ENCODE assay signal across 28 mouse cellular contexts in the genomic region with DNA sequence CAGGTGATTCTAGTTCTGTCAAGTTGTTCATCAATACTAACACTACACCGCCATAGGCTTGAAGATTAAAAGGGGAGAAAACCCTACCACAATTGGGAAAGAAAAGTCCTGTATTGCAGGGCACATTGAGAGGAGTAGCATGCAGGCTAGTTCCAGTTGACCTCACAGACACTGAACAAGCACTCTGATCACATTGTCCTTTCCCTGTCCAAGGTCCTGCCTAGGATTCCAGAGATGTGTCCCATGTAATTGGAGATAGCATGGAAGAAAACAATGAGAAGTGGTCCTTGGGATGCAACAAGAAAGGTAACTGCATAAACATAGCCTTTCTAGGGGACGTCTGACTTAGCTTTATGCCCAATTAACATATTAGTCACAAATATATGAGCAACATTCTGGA. TPM values are rescaled to one million over a fixed set of nuclear protein-coding genes. Genes with fewer than 3 reads are reported as not detected.
DNase-seq lines count a peak whose midpoint lies in the region; ATAC-seq and TF ChIP-seq lines count a peak whose summit lies in the region.
"Had no signal": no experiment of that assay in that cellular context is flagged by ENCODE, and none has a peak within 500 bp of the region (broad histone marks: within the 10 kb centered on the region; RNA-seq: fewer than 3 reads in every experiment).

No protein-coding gene starts in this region.

- no peak overlapping the region for H3K4me2 ChIP-seq in embryonic facial prominence, embryonic 14.5 days (ENCODE audit: low read depth, low read length)
- H3K4me2 ChIP-seq in stomach, postnatal 0 days (replicated peaks; ENCODE audit: low read depth) = no peak overlapping the region
- H3K4me2 ChIP-seq: heart, embryonic 15.5 days; limb, embryonic 15.5 days; liver, embryonic 15.5 days; midbrain, embryonic 15.5 days; neural tube, embryonic 15.5 days had no signal

- no peaks in the 10 kb centered on the region for H3K36me3 ChIP-seq in embryonic facial prominence, embryonic 14.5 days (ENCODE audit: control insufficient read depth, insufficient read depth, low read length)
- no peaks in the 10 kb centered on the region for H3K36me3 ChIP-seq in stomach, postnatal 0 days (ENCODE audit: control insufficient read depth, insufficient read depth, low read length)
- H3K36me3 ChIP-seq: heart, embryonic 15.5 days; hindbrain, embryonic 10.5 days; limb, embryonic 15.5 days; liver, embryonic 15.5 days; midbrain, embryonic 15.5 days; neural tube, embryonic 15.5 days had no signal

- no peak for ATAC-seq in embryonic facial prominence, embryonic 14.5 days (ENCODE audit: low read depth)
- ATAC-seq in stomach, postnatal 0 days (ENCODE audit: low FRiP score, low TSS enrichment) = no peak
- ATAC-seq: activated CD4-positive, CD25-positive, alpha-beta regulatory T cell, adult 4 months; midbrain, embryonic 15.5 days had no signal

- H3K27ac ChIP-seq in embryonic facial prominence, embryonic 14.5 days (replicated peaks; ENCODE audit: low read depth, low read length) = no peak overlapping the region
- H3K27ac ChIP-seq in stomach, postnatal 0 days (replicated peaks) = no peak overlapping the region
- H3K27ac ChIP-seq: heart, embryonic 15.5 days; hindbrain, embryonic 10.5 days; limb, embryonic 15.5 days; liver, embryonic 15.5 days; midbrain, embryonic 15.5 days; neural tube, embryonic 15.5 days had no signal

- no peak overlapping the region for H3K9ac ChIP-seq in embryonic facial prominence, embryonic 14.5 days (ENCODE audit: low read depth, low read length)
- H3K9ac ChIP-seq in stomach, postnatal 0 days (ENCODE audit: low read length) = no peak overlapping the region
- H3K9ac ChIP-seq: heart, embryonic 15.5 days; limb, embryonic 15.5 days; liver, embryonic 15.5 days; midbrain, embryonic 15.5 days; neural tube, embryonic 15.5 days had no signal

- no peak for TF ChIP-seq EP300 in stomach, postnatal 0 days (optimal IDR thresholded peaks at IDR 0.05)

- no peaks in the 10 kb centered on the region for H3K27me3 ChIP-seq in embryonic facial prominence, embryonic 14.5 days (replicated peaks; ENCODE audit: control insufficient read depth, insufficient read depth, low read length)
- H3K27me3 ChIP-seq in stomach, postnatal 0 days (ENCODE audit: control insufficient read depth, insufficient read depth, low read length) = no peaks in the 10 kb centered on the region
- H3K27me3 ChIP-seq: heart, embryonic 15.5 days; limb, embryonic 15.5 days; liver, embryonic 15.5 days; midbrain, embryonic 15.5 days; neural tube, embryonic 15.5 days had no signal

- 59% methylated on average over 2 of the region's 2 CpGs for WGBS in embryonic facial prominence, embryonic 14.5 days
- WGBS in stomach, postnatal 0 days = 63% methylated on average over 2 of the region's 2 CpGs

- intact Hi-C loops in gastrocnemius, postnatal 36 days (cut with DNase I) = no loop called here

- H3K9me3 ChIP-seq in embryonic facial prominence, embryonic 14.5 days (ENCODE audit: control insufficient read depth, low read length) = no peaks in the 10 kb centered on the region
- H3K9me3 ChIP-seq in stomach, postnatal 0 days (ENCODE audit: control insufficient read depth, low read length) = no peaks in the 10 kb centered on the region
- H3K9me3 ChIP-seq: heart, embryonic 15.5 days; hindbrain, embryonic 10.5 days; limb, embryonic 15.5 days; liver, embryonic 15.5 days; midbrain, embryonic 15.5 days; neural tube, embryonic 15.5 days had no signal

- peak; percentile 13 for DNase-seq in heart, postnatal 4 days
- DNase-seq in heart, adult 8-10 months (ENCODE audit: low spot score) = no peak
- peak; percentile 15 for DNase-seq in 3T3-L1 (ENCODE audit: low read depth, low spot score)
- peak; percentile 48 for DNase-seq in R1 (ENCODE audit: low read depth, low spot score)
- DNase-seq in embryonic facial prominence, embryonic 14.5 days (ENCODE audit: low spot score) = peak; percentile 30
- no peak for DNase-seq in gastrocnemius, postnatal 36 days
- DNase-seq in stomach, postnatal 0 days (ENCODE audit: low spot score) = no peak
- no peak for DNase-seq in cerebellum, adult 8-10 months
- DNase-seq: adrenal gland, postnatal 36 days; B cell, adult 2 months; cerebellum, adult 18-20 months; gastrocnemius, postnatal 10 days; kidney, adult 18-20 months; lung, postnatal 14 days; right cerebral cortex, postnatal 4 days had no signal

- no peak for TF ChIP-seq CTCF in stomach, postnatal 0 days (IDR thresholded peaks at IDR 0.05; ENCODE audit: low read depth)

- H3K4me1 ChIP-seq in embryonic facial prominence, embryonic 14.5 days (ENCODE audit: control insufficient read depth, insufficient read depth, low read length) = no peaks in the 10 kb centered on the region
- no peaks in the 10 kb centered on the region for H3K4me1 ChIP-seq in stomach, postnatal 0 days (replicated peaks; ENCODE audit: control insufficient read depth, insufficient read depth)
- H3K4me1 ChIP-seq: heart, embryonic 15.5 days; hindbrain, embryonic 10.5 days; limb, embryonic 15.5 days; liver, embryonic 15.5 days; midbrain, embryonic 15.5 days; neural tube, embryonic 15.5 days had no signal

- H3K4me3 ChIP-seq in embryonic facial prominence, embryonic 14.5 days (ENCODE audit: low read depth, low read length) = no peak overlapping the region
- H3K4me3 ChIP-seq in stomach, postnatal 0 days (ENCODE audit: low read depth, low read length) = no peak overlapping the region
- H3K4me3 ChIP-seq: heart, embryonic 15.5 days; hindbrain, embryonic 10.5 days; limb, embryonic 15.5 days; liver, embryonic 15.5 days; midbrain, embryonic 15.5 days; neural tube, embryonic 15.5 days had no signal

RNA-seq across cellular contexts. Expression of a gene that starts 29.4 kb away (rescaled TPM):
- total RNA-seq in heart, postnatal 4 days (2021) = not detected
- total RNA-seq in heart, adult 8-10 months (2022) = not detected
- polyA plus RNA-seq in embryonic facial prominence, embryonic 14.5 days (2014; fragmentation: Nextera tagmentation; extraction: Ambion mirVana) = not detected in 2 replicates
- total RNA-seq in gastrocnemius, postnatal 36 days (2021) = not detected
- polyA plus RNA-seq in stomach, postnatal 0 days (2015; fragmentation: Nextera tagmentation; extraction: Ambion mirVana) = not detected in 2 replicates
- total RNA-seq: adrenal gland, postnatal 36 days; gastrocnemius, postnatal 10 days; heart, adult 18-20 months; layer of hippocampus, postnatal 10 days; megakaryocyte, adult 5-6 weeks had no signal
- polyA plus RNA-seq: activated CD4-positive, CD25-positive, alpha-beta regulatory T cell, adult 4 months; forebrain, embryonic 11.5 days; heart, embryonic 15.5 days; hindbrain, embryonic 10.5 days; limb, embryonic 15.5 days; liver, embryonic 15.5 days; neural tube, embryonic 15.5 days; stomach, embryonic 16.5 days; urinary bladder, adult 2 months had no signal

Comparison
In these comparisons a context has a peak if more than half of its experiments do, and no peak if none do; other contexts are left out.
1. DNase-seq: peak in heart, postnatal 4 days (single experiment), 3T3-L1 (single experiment), R1 (single experiment) and embryonic facial prominence, embryonic 14.5 days (single experiment); none in heart, adult 8-10 months (single experiment), gastrocnemius, postnatal 36 days (0 of 2), stomach, postnatal 0 days (single experiment) and cerebellum, adult 8-10 months (single experiment).